Mouse (Mus musculus) T-helper 2 cell (primary cell): ENCODE measurements at regions not wholly inside any gene's neighbourhood (a gene's known extent, or its start where the extent isn't known, plus 50 kb on each side); places are given as distances from the start of the nearest gene placed in this dataset.

Experiments used
- in situ Hi-C: fragments of 300-600 bp; cut with MboI, MseI; formaldehyde crosslinking; loops from one replicate; pipeline ENCODE4 v1.15.1; 2025; ENCODE audit warnings: high pct_unique_total_duplicates

DNA sequence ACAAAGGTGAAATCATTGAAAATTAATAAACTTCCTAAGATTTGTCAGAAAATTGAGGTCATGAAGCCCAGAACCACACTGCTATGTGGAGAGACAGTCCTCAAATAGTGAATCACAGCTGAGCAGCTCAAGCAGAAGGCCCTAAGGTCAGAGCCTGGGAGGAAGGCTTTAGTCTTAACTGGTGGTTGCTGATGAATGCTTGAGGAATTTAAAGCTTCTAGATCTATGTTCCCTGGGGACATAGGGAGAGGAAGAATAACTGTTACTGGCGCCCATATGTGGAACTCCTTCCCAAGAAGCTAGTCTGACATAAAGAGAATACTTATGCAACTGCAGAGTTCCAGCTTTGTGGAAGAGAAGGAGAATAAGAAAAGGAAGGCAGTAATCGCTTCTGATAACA, 919.5 kb downstream of the D3Ertd751e start:
- in situ Hi-C loops: no loop called here

DNA sequence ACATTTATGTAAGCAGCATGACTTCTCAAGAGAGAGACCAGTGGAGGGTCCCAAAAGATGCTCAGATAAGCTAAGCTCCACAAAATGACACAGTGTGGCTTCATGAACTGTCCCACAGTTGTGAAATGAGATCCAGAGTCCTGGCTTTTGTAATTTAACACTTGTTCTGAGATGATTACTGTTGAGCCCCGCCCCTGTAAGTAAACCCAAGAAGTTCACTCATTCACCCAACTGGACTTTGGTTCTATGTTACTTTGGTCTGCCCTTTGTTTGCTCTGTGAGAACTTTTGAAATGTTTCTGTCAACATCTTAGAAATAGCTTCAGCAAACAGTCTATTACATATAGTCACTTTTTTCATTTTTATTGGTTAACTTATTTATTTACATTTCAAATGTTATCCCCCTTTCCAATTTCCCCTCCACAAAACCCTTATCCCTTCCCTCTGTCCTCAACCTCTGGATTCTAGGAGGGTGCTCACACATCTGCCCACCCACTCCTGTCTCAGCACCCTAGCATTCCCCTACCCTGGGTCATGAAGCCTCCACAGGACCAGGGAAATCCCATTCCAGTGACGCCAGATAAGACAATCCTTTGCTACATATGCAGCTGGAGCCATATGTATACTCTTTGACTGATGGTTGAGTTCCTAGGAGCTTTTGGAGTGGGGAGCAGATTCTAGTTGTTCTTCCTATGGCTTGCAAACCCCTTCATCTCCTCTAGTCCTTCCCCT, 934.4 kb downstream of the D3Ertd751e start:
- in situ Hi-C loops: no loop called here

- in situ Hi-C loops: loop anchor here (10.0 kb wide), 1 partner anchor 360 kb away; no protein-coding TSS in a partner anchor
Measured at GRCm38 (mm10) chr3:42694726-42695125, 952.3 kb downstream of the D3Ertd751e start.

- in situ Hi-C loops: no loop called here
Measured at GRCm38 (mm10) chr3:42738910-42739309, 996.5 kb downstream of the D3Ertd751e start.

DNA sequence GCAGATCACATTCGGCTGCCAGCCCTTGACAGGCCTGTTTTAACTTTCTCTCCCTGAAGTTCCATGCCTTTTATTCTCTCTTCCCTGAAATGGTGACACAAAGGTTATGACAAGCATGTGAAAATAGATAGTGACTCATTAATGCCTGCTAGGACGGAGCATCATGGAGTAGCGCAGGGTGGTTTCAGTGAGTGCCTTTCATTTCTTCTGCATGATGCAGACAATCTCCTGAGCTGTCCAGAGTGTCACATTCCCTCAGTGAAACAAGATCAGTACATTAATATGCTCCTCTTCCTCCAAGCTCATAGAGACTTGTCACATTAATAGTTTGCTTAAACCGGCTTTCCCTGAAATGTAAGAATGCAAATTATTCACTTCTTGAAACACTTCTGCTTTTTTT, 1010.7 kb downstream of the D3Ertd751e start:
- in situ Hi-C loops: no loop called here

GRCm38 (mm10) chr3:42757335-42757734, 1014.9 kb downstream of the D3Ertd751e start:
- in situ Hi-C loops: no loop called here

DNA sequence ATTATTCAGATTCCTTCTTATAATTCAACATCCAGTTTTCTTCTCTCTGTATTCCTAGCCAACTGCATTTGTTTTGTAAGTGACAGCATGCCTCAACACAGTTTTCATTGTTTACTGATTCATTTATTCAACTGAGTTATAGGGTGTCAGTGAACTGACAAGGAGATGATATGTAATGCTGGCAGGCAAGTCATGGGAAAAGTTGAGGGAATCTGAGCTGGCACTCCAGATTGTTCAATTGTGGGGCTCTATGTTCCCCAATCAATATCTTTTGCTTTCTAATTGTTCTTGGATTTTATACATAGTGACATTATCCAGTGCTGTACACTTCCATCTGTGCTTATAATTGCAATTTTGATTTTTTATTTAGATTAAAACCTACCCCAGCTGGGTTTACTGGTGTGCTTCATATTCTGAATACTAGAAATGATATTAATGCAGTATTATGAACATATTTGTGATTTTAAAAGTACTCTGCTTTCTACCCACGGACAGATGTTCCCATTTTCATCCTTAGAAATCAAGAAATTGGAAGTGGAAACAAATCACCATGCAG, 1015.5 kb downstream of the D3Ertd751e start:
- in situ Hi-C loops: no loop called here

- in situ Hi-C loops: no loop called here
Measured at GRCm38 (mm10) chr3:42762205-42762604, 1019.8 kb downstream of the D3Ertd751e start.

- in situ Hi-C loops: no loop called here
Measured at GRCm38 (mm10) chr3:42783478-42783877, 1041.1 kb downstream of the D3Ertd751e start.

GRCm38 (mm10) chr3:42784203-42784602, 1041.8 kb downstream of the D3Ertd751e start:
- in situ Hi-C loops: no loop called here

DNA sequence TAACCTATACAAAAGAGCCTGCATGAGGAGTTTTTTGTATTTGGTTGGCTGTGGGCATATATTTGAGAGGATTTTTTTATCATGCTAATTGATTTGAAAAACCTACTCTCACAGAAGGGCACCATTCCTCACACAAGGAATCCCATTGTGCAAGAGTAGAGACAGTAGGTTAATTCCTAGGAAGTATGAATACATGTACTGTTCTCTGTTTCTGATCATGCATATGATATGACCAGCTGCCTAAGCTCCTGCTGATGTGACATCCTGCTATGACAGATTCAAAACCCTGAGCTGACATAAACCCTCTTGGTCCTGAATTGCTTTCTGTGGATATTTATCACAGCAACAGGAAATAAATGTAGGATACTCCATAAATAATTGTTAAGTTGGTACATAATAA, 1048.0 kb downstream of the D3Ertd751e start:
- in situ Hi-C loops: no loop called here

DNA sequence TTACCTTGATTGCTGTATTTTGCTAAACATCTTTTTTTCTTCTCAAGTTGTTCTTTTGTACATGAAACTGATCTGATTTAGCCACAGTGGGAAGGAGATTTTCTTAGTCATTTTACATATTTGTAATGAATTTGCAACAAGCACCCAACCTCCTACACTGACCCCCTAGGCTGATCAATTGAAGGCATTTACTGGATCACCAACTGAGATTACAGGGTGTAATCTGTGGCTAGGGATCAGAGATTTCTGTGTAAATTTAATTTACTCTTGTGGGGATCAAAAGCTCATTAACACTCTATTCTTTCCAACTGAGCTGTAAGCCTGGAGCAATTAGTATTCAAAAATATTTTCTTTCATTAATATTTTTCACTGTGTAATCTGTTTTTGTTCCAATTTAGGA, 1049.5 kb downstream of the D3Ertd751e start:
- in situ Hi-C loops: no loop called here

DNA sequence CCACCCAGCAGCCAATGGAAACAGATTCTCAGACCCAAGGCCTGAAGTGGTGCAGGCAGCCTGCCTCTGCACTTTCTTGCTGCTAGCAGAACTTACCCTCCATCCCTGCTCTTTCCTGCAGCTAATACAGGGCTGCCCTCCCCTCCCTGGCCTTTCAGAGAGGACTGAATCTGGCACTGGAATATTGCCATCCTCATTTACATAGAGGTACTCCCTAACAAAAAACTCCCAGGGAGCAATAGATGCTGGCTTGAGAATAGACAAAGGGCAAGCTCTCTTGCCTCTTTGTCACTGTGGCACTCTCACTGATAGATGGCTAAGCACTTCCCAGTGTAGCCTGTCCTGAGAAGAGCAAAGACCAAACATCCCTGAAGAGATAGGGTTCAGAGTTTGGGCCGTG, 1088.0 kb downstream of the D3Ertd751e start:
- in situ Hi-C loops: no loop called here

GRCm38 (mm10) chr3:42867370-42867769, 1125.0 kb downstream of the D3Ertd751e start:
- in situ Hi-C loops: no loop called here

DNA sequence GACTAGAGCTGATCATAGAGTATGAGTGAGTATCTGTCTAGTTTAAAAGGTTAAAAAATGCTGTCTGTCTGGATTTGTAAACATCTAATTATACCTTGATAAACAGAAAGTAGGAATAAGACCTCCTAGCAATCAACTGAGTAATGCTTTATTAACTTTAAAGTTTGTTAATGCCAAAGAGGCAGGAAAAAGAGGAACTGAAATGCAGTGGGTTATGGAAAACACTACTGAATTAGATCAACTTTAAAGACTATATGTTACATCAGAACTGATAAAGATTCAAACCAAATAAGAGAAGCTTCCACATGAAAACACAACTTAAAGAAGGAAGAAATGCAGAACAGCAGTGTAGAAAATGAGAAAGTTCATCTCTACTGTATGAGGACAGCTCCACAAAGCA, 1136.6 kb downstream of the D3Ertd751e start:
- in situ Hi-C loops: no loop called here

DNA sequence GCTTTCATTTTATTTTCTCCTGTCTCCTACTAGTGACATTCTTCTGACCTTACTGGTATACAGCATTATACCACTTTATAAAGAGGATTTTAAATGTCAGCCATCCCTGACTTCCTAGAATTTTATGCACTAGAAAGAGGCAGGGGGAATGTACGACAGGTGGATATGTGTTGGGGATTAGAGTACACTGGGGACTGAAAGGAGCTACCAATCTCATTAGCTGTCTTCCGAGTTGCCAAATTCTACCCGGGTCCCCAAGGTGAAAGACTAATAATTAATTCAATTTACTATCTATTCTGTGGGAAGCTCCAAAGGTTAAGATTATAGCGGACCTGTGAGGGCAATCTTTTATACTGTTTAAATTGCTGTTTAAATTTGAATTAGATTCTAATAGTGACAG, 1142.1 kb downstream of the D3Ertd751e start:
- in situ Hi-C loops: no loop called here

DNA sequence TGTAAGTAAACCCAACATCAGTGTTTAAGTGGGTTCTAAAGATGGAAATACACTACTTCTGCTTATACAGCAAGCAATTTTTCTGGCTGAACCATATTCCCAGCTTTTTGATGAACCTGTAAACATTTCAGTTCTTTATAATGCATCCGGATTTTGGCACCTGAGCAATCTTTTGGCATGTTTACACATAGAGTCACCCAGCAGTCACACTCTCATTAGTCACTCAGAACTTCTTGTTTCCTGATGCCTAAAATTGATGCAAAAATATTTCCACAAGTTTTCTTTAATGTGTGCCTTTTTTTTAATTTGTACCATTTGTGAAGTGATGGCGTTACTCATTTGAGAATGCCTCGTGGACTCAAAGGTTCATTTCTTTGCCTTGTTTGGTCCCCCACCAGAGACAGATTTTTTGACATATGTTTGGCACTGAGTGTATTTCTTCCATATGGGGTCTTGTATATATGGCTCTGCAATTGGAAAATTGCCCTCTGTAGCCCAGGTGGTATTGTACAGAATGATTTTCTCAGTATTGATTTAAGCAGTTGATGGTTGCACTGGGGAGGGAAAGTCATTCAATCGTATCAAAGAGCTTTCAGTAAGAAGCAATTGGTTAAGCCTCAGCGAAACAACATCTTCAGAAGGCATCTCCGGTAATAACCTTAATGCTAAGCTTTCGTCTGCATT, 1149.7 kb downstream of the D3Ertd751e start:
- in situ Hi-C loops: no loop called here

GRCm38 (mm10) chr3:42895787-42896186, 1153.4 kb downstream of the D3Ertd751e start:
- in situ Hi-C loops: no loop called here

DNA sequence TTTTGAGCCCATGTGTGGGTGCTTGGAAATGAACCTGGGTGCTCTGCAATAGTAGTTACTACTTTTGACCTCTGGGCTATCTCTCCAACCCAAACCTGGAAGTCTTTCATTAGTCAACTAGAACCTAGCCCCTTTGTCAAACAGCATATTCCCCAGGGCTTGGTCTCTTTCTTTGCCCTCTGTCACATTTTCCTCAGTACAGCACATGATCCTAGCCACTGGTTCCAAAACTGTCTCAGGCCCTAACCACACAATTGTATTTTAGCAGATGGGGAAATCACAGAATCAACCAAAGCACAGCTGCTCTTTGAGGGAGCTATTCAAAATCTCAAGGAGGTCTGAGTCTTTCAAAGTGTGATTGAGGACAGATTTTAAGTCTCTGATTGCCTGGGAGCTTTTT, 1155.5 kb downstream of the D3Ertd751e start:
- in situ Hi-C loops: no loop called here

- in situ Hi-C loops: no loop called here
Measured at GRCm38 (mm10) chr3:42898934-42899333, 1156.5 kb downstream of the D3Ertd751e start.

DNA sequence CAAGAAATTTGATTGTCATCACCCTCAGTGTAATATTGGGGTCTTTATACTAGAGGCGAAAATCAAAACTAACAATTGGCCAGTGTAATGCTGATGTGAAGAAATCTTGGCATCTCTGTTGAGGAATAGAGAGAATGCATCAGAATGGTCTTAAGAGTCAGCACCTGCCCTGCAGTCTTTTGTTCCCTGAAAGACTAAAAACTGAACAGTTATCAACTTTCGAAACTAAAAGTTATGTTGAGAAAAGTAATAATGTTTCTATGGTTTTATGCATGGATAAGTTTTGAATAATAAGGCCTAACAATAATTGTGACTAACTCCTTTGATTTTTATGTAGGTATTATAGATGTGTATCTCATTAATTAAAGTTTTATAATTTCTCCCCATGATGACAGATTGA, 1158.6 kb downstream of the D3Ertd751e start:
- in situ Hi-C loops: no loop called here

DNA sequence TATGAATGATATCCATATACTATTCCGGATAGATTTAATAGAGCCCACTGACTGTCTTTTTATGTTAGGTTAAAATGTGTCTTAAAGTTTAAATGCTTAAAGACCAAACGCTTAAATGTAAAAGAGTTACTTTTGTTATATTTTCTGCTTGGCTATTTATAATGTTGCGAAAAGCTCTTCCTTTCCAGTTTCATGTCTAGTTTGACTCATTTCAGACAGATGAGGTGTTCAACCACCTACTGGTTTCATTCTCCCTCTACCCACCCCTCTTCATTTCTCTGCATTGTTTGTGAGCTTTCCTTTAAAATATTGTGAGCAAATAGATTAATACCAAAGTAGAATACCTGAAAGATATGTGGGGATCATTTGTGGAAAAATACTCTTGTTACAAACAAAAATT, 1163.8 kb downstream of the D3Ertd751e start:
- in situ Hi-C loops: no loop called here

DNA sequence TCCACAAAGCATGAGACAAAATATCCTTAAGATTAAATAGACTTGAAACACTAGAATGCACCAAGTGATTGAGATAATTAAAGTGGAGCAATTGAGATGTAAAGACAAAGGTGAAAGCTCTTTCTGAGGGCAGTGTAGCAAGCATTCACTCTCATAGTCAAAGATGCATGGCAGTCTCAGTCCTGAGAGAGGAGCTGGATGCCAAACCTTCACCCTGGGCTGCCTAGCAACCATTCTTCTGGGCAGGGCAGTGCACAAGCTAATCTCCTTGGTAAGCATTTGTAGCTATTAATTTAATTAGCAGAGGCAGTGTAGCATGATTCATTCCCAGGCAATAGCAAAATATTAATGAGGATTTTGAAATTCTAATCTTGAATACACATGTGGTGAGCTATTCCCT, 1166.0 kb downstream of the D3Ertd751e start:
- in situ Hi-C loops: no loop called here
